Mouse (Mus musculus) liver, postnatal 0 days (tissue): Measurements from ENCODE around the gene Tmem50b.

Experiments used
- CTCF ChIP-seq: sonication (generic); IDR thresholded peaks from 2 replicates; pipeline ENCODE4 v1.5.1; 2016; ENCODE audit warnings: antibody characterized with exemption, low read depth
- EP300 ChIP-seq: IDR thresholded peaks from 2 replicates; pipeline ENCODE4 v1.6.1; 2016; ENCODE audit warnings: antibody characterized with exemption, low read depth, mild to moderate bottlenecking

DNA sequence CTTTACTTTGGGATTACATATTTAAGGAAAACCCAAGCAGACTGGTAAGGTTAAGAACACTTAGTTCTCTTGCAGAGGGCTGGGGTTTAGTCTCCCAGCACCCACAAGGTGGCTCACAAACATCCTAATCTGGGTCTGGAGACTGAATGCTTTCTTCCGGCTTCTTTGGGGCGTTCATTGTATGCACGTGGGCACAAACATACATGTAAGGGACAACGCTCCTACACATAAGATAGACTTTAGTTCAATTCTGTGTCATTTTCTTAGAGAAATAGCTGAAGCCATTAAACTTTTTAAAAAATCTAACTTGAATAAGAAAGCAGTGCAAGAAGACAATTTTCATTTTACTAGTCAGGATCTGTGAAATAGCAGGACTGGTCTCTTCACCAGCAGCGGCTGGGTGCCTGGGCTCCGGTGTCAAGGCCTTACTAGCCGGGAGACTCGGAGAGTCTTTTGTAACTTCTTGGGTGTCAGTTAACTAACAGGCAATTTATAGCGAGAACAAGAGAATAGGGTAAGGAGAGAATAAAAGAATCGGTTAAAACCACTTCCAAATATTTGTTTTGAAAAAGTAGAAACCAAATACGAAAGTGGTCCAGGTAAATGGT, 48.5 kb upstream of the Tmem50b start:
- TF ChIP-seq EP300 (0 out of 2 replicates have a peak, but pooled peaks have one; percentile 13), CTCF (peak; percentile 42)
